Mouse (Mus musculus): Measurements from ENCODE around the gene Ggt1. TPM values are rescaled to one million over a fixed set of nuclear protein-coding genes. Genes with fewer than 3 reads are reported as not detected.

The Ggt1 gene
- total and polyA plus RNA-seq, 3 experiments, result 1.3 to 3.8 (median 2.1) TPM

- peaks cover 19 to 79% of the 10 kb centered on the region in 2 experiments for H3K4me1 ChIP-seq (ENCODE audit: control insufficient read depth in 1 of 2, insufficient read depth in 2 of 2)
- H3K36me3 ChIP-seq (replicated peaks in 1 of 2; ENCODE audit: control insufficient read depth in 1 of 2, insufficient read depth in 1 of 2, low read length in 1 of 2), result peaks cover 19 to 45% of the 10 kb centered on the region in 2 experiments
- H3K4me2 ChIP-seq (ENCODE audit: insufficient read depth, low read depth, poor library complexity, severe bottlenecking), result peak within 1 kb of the TSS; percentile 97
- peaks cover 44% of the 10 kb centered on the region for H3K79me2 ChIP-seq (replicated peaks; ENCODE audit: control insufficient read depth, extremely low read depth, insufficient read depth, poor library complexity, severe bottlenecking)
- H3K27me3 ChIP-seq (replicated peaks), result no peaks in the 10 kb centered on the region
- dilution Hi-C loops (cut with MboI; ENCODE audit: extremely low pct_ligation_motif_present, extremely low pct_unique_long_range_greater_than_20kb, low sequenced_read_pairs) (no loop called here), in situ Hi-C loops (cut with MboI; ENCODE audit: low pct_ligation_motif_present, low pct_unique_long_range_greater_than_20kb, low sequenced_read_pairs) (no loop called here)
- peak within 1 kb of the TSS; percentile 82 to 98 (median 94) for H3K4me3 ChIP-seq (replicated peaks in 1 of 3; ENCODE audit: low read depth in 2 of 3, low read length in 2 of 3, poor library complexity in 1 of 3)
- H3K27ac ChIP-seq (ENCODE audit: insufficient read depth, low read depth), result peak within 1 kb of the TSS; percentile 74
- H3K9ac ChIP-seq (ENCODE audit: insufficient read depth, low read depth), result peak within 1 kb of the TSS; percentile 94
- DNase-seq (ENCODE audit: extremely low read depth), result peak; percentile 97
- TF ChIP-seq TCF12 (IDR thresholded peaks at IDR 0.05; ENCODE audit: low read depth, low read length) (peak; percentile 29; the same call in 1 of the 2 replicates), MXI1 (IDR thresholded peaks at IDR 0.05; ENCODE audit: low read depth, low read length) (no peak), ZNF384 (IDR thresholded peaks at IDR 0.05; ENCODE audit: low read depth, low read length) (no peak), TBP (conservative IDR thresholded peaks at IDR 0.05; ENCODE audit: low read depth, low read length) (no peak), NRF1 (IDR thresholded peaks at IDR 0.05; ENCODE audit: low read depth, low read length) (peak; percentile 39; the same call in 1 of the 2 replicates), SIN3A (IDR thresholded peaks at IDR 0.05; ENCODE audit: low read length) (peak; percentile 6; the same call in 1 of the 2 replicates), ZKSCAN1 (IDR thresholded peaks at IDR 0.05; ENCODE audit: borderline replicate concordance, low read depth, low read length) (no peak), MAFK (IDR thresholded peaks at IDR 0.05; ENCODE audit: insufficient replicate concordance, low read length) (no peak), POLR2A (IDR thresholded peaks at IDR 0.05; ENCODE audit: low read depth, low read length) (peak; percentile 48; the same call in 1 of the 2 replicates), PAX5 (IDR thresholded peaks at IDR 0.05; ENCODE audit: low read length) (no peak), USF2 (conservative IDR thresholded peaks at IDR 0.05; ENCODE audit: low read depth, low read length) (no peak), ZMIZ1 (IDR thresholded peaks at IDR 0.05; ENCODE audit: low read depth, low read length) (no peak; the same call in 1 of the 2 replicates), NELFE (IDR thresholded peaks at IDR 0.05; ENCODE audit: low read depth, low read length) (peak; percentile 64; the same call in 1 of the 2 replicates), MEF2A (IDR thresholded peaks at IDR 0.05; ENCODE audit: borderline replicate concordance, low read depth, low read length) (no peak)
- no peaks in the 10 kb centered on the region for H3K9me3 ChIP-seq (replicated peaks; ENCODE audit: low read length)
Measured at GRCm38 (mm10) chr10:75517073-75517757, 44.2 kb upstream of the Ggt1 start, which contains the start of gene Snrpd3. TSS of gene Snrpd3 (plus strand) at chr10:75517551.

- peaks cover 49% of the 10 kb centered on the region for H3K79me2 ChIP-seq (replicated peaks; ENCODE audit: control insufficient read depth, extremely low read depth, insufficient read depth, poor library complexity, severe bottlenecking)
- H3K4me1 ChIP-seq (ENCODE audit: control insufficient read depth in 1 of 2, insufficient read depth in 2 of 2), result peaks cover 19 to 74% of the 10 kb centered on the region in 2 experiments
- peak within 1 kb of the TSS; percentile 97 for H3K4me2 ChIP-seq (ENCODE audit: insufficient read depth, low read depth, poor library complexity, severe bottlenecking)
- DNase-seq (ENCODE audit: extremely low read depth), result peak; percentile 97
- peak within 1 kb of the TSS; percentile 94 for H3K9ac ChIP-seq (ENCODE audit: insufficient read depth, low read depth)
- peak within 1 kb of the TSS; percentile 74 for H3K27ac ChIP-seq (ENCODE audit: insufficient read depth, low read depth)
- no peaks in the 10 kb centered on the region for H3K9me3 ChIP-seq (replicated peaks; ENCODE audit: low read length)
- peaks cover 19 to 44% of the 10 kb centered on the region in 2 experiments for H3K36me3 ChIP-seq (replicated peaks in 1 of 2; ENCODE audit: control insufficient read depth in 1 of 2, insufficient read depth in 1 of 2, low read length in 1 of 2)
- dilution Hi-C loops (cut with MboI; ENCODE audit: extremely low pct_ligation_motif_present, extremely low pct_unique_long_range_greater_than_20kb, low sequenced_read_pairs), result no loop called here
- in situ Hi-C loops (cut with MboI; ENCODE audit: low pct_ligation_motif_present, low pct_unique_long_range_greater_than_20kb, low sequenced_read_pairs), result no loop called here
- peak within 1 kb of the TSS; percentile 82 to 98 (median 94) for H3K4me3 ChIP-seq (replicated peaks in 1 of 3; ENCODE audit: low read depth in 2 of 3, low read length in 2 of 3, poor library complexity in 1 of 3)
- no peaks in the 10 kb centered on the region for H3K27me3 ChIP-seq (replicated peaks)
- no peak; the same call in 1 of the 2 replicates for TF ChIP-seq ZMIZ1 (IDR thresholded peaks at IDR 0.05; ENCODE audit: low read depth, low read length)
- TF ChIP-seq ZKSCAN1 (IDR thresholded peaks at IDR 0.05; ENCODE audit: borderline replicate concordance, low read depth, low read length), result no peak
- TF ChIP-seq CTCF (conservative IDR thresholded peaks at IDR 0.05 in 1 of 2, IDR thresholded peaks at IDR 0.05 in 1 of 2; ENCODE audit: low read depth in 2 of 2, low read length in 2 of 2), result no peak
- peak; percentile 69; the same call in 1 of the 2 replicates for TF ChIP-seq UBTF (IDR thresholded peaks at IDR 0.05; ENCODE audit: low read depth, low read length)
- TF ChIP-seq KAT2A (IDR thresholded peaks at IDR 0.05; ENCODE audit: insufficient replicate concordance, low read length), result peak; percentile 93; the same call in 1 of the 2 replicates
- TF ChIP-seq MEF2A (IDR thresholded peaks at IDR 0.05; ENCODE audit: borderline replicate concordance, low read depth, low read length), result peak; percentile 86
- peak; percentile 97 for TF ChIP-seq MAZ (IDR thresholded peaks at IDR 0.05; ENCODE audit: low read depth, low read length)
- TF ChIP-seq ZNF384 (IDR thresholded peaks at IDR 0.05; ENCODE audit: low read depth, low read length), result no peak
- TF ChIP-seq ETS1 (conservative IDR thresholded peaks at IDR 0.05; ENCODE audit: low read depth, low read length), result peak; percentile 55; the same call in 1 of the 2 replicates
- peak; percentile 88 for TF ChIP-seq MAX (IDR thresholded peaks at IDR 0.05; ENCODE audit: low read length)
- TF ChIP-seq HCFC1 (IDR thresholded peaks at IDR 0.05; ENCODE audit: low read depth, low read length), result peak; percentile 97
- TF ChIP-seq ELF1 (IDR thresholded peaks at IDR 0.05; ENCODE audit: low read depth, low read length), result peak; percentile 84
- peak; percentile 95 for TF ChIP-seq MXI1 (IDR thresholded peaks at IDR 0.05; ENCODE audit: low read depth, low read length)
- no peak; the same call in 1 of the 2 replicates for TF ChIP-seq RCOR1 (conservative IDR thresholded peaks at IDR 0.05; ENCODE audit: low read depth, low read length)
- TF ChIP-seq SIN3A (IDR thresholded peaks at IDR 0.05; ENCODE audit: low read length), result peak; percentile 98
- TF ChIP-seq SMC3 (IDR thresholded peaks at IDR 0.05; ENCODE audit: low read depth, low read length), result no peak
- peak; percentile 98 for TF ChIP-seq POLR2A (IDR thresholded peaks at IDR 0.05; ENCODE audit: low read depth, low read length)
- TF ChIP-seq JUN (IDR thresholded peaks at IDR 0.05; ENCODE audit: insufficient read depth, low read depth, low read length), result no peak
- TF ChIP-seq NRF1 (IDR thresholded peaks at IDR 0.05; ENCODE audit: low read depth, low read length), result peak; percentile 70
- peak; percentile 49; the same call in 1 of the 2 replicates for TF ChIP-seq POLR2AphosphoS2 (IDR thresholded peaks at IDR 0.05; ENCODE audit: low read depth, low read length)
- peak; percentile 82 for TF ChIP-seq NELFE (IDR thresholded peaks at IDR 0.05; ENCODE audit: low read depth, low read length)
- TF ChIP-seq TBP (conservative IDR thresholded peaks at IDR 0.05; ENCODE audit: low read depth, low read length), result peak; percentile 90
- TF ChIP-seq CHD2 (IDR thresholded peaks at IDR 0.05; ENCODE audit: low read length), result peak; percentile 83; the same call in 1 of the 2 replicates
- peak; percentile 59; the same call in 1 of the 2 replicates for TF ChIP-seq GABPA (IDR thresholded peaks at IDR 0.05; ENCODE audit: insufficient replicate concordance, low read depth, low read length)
Measured at GRCm38 (mm10) chr10:75517758-75518143, 43.7 kb upstream of the Ggt1 start, which contains the start of gene Gucd1. TSS of gene Gucd1 (minus strand) at chr10:75517972.
